Mouse (Mus musculus) spleen, embryonic (tissue): Measurements from ENCODE around the gene Setd1b.

ENCODE experiments used
- CTCF ChIA-PET: fragments of 350-600 bp; sonication (Branson Sonifier 250); formaldehyde crosslinking; loops from one replicate; lab custom pipeline; 2022; lab: Charles Lee

Setd1b gene

DNA sequence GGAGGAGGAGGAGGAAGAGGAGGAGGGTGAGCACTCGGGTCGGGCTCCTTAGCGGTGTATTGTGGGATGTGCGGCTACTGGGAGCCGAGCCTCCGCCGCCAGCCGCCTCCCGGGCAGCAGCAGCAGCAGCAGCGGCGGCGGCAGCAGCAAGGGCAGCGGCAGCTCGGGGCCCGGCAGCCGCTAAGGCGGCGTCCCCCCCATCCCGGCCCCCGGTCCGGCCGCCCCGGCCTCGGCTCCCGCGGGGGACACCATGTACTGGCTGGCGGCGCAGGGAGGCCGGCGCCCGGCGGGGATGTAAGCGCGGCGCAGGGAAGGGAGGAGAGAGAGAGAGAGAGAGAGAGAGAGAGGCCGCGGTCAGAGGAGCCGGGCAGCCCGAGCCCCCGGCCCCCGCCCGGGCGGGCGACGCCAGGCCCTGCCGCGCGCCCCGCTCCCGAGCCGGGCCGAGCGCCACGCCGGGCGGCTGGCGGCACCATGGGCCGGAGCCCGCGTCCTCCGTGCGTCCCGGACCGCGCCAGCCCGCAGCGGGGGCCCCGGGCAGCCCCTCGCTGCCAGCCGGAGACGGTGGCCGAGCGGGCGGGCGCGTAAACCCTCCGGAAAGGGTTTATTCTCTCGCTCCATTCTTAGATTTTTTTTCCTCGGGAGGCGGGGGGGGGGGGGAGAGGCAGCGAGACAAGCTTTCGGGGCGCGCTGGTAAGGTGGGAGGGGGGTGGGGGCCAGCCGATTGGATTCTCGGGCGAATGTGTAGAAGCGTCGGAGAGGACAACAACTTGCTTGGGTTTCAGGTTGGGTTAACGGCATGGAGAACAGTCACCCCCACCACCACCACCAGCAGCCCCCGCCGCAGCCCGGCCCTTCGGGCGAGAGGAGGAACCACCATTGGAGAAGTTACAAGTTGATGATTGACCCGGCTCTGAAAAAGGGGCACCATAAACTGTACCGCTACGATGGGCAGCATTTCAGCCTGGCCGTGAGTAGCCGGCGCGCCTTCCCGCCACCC, at the start of gene Setd1b:
Setd1b (plus strand) TSS at position 33 of the 997 bp plus-strand sequence.
- CTCF ChIA-PET = interaction anchor here (0.6 to 1.0 kb wide), 3 partner anchors 14 to 75 kb away, joined by 3 to 4 read pairs (median 3); no protein-coding TSS in a partner anchor

GRCm38 (mm10) chr5:123093077-123093633, 48.8 kb upstream of the Setd1b start:
- CTCF ChIA-PET = no interaction called here

DNA sequence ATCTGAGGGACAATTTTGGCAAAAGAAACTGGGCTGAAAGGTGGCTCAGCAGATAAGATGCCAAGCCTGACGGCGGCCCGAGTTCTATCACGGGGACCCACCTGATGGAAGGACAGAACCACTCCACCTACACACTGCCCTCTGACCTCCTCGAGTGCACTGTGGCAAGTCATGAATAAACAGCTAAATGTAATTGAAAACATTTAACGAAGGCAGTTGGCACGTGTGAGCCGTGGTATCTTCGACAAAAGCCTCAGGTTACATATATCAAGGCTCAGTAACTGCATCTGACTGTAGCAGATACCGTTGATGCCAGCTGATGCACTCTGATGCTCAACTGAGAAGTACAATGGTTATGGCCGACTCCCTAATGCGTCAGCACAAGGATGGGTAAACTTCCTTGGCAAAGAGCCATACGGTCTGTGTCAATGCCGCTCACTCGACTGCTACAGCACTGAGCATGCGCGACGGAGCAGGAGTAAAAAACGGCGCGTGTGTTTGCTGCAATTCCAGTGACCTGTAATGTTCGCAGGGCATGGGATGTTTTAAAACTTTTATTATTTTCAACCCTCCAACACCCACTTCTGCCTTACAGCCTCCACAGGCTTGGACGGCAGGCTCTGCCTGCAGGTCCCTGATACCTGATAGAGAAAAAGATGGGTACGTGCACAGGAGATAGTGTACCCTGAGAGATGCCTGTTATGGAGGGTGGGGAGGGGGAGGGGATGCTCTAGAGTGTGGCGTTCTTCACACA, 47.6 kb upstream of the Setd1b start:
- CTCF ChIA-PET = no interaction called here

DNA sequence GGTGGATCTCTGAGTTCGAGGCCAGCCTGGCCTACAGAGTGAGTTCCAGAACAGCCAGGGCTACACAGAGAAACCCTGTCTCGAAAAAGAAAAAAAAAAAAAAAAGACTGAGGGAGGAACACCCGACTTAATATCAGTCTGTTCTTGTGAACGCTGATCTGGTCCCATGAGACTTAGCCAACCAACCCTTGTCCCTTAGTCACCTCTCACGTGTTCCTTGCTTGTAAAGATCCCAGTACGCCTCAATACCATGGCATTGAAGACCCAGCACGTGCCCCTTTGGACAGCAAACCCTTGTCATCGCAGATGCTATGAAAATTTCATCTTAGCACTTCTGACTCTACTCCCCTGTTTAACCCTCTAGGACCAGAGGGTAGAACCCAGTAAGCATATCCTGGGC, 45.7 kb upstream of the Setd1b start:
- CTCF ChIA-PET = no interaction called here

DNA sequence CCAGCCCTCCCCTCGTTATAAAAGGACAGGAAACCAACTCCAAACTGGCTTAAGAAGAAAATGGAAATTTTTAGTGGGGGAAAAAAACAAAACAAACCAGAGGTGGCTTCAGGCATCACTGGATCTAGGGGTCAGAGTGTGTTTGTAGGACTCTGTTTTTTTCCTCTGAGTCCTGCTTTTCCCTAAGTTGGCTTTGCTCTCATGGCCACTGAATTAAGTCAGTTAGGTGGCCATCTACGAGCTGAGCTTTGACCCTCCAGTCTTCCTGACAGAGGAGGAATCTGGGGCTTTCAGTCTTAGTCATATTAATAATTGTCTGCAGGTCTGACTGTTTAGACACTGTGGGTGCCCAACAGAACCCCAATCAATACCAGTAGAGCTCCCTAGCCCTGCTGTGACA, 43.5 kb upstream of the Setd1b start:
- CTCF ChIA-PET = interaction anchor here (0.5 kb wide), 1 partner anchor 160 kb away, joined by 3 read pairs; no protein-coding TSS in a partner anchor

DNA sequence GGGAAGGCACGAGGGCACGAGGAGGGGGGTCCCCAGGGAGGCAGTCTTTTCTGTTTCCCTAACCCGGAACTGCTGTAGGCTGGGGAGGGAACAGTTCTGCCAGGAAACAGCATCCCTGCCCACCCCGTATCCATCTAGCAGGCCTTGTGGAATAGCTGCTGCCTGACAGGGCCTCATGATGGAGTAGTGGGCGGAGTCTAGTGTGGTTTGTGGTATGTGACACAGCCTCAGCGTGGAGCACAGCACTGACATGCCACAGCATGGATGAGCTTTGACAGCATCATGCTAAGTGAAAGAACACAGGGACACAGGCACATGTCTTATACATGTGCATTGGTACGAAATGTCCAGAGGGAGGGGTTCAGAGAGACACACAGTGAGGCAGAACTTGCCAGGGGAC, 39.6 kb upstream of the Setd1b start:
- CTCF ChIA-PET = interaction anchor here (1.0 kb wide), 1 partner anchor 9 kb away, joined by 3 read pairs; no protein-coding TSS in a partner anchor

- CTCF ChIA-PET = no interaction called here
Measured at GRCm38 (mm10) chr5:123103556-123103955, 38.4 kb upstream of the Setd1b start.

DNA sequence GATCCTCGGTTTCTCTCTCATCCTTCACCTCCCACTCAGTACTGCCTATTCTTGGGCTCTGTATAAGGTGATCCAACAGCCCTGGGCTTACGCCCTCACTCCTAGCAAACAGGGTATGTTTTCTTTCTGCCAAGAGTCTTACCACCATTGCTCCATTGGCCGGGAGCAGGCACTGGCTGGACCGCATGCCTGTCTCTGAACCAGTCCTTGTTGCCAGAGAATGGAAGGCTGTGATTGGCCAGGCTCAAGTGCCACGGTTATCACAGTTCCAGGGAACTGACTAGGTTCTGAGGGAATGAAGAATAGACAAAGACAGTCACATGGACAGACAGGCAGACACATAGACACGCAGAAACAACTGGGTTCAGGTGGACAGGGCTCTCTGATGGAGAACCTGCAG, 37.2 kb upstream of the Setd1b start:
- CTCF ChIA-PET = no interaction called here

GRCm38 (mm10) chr5:123109452-123110203, 32.4 kb upstream of the Setd1b start:
- CTCF ChIA-PET = no interaction called here

- CTCF ChIA-PET = interaction anchor here (0.6 to 1.1 kb wide), 4 partner anchors 23 to 1258 kb away, joined by 3 to 20 read pairs (median 3); no protein-coding TSS in a partner anchor
Measured at GRCm38 (mm10) chr5:123110296-123110721, 31.7 kb upstream of the Setd1b start.

- CTCF ChIA-PET = interaction anchor here (1.1 kb wide), 1 partner anchor 50 kb away, joined by 6 read pairs; no protein-coding TSS in a partner anchor
Measured at GRCm38 (mm10) chr5:123114109-123114508, 27.9 kb upstream of the Setd1b start.

DNA sequence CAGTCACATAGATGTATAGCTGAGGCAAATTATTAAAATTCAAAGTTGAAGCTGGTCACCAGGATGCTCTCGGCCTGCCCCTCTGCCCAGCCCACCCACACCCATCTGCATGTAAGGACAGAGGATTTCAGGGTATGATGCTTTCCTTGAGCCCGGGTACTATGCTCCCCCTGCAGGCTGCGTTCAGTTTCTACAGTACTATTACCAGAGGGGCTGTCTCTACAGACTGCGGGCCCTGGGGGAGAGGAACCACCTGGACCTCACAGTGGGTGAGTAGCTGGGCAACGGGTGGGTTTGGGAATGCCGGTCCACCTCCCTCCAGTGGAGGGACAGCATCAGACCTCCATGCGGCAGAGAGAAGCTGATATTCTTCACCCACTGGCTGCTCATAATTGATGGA, 27.1 kb upstream of the Setd1b start:
- CTCF ChIA-PET = interaction anchor here (0.6 to 2.7 kb wide), 5 partner anchors 12 to 57 kb away, joined by 3 to 15 read pairs (median 6); partner anchors contain the start of gene Rhof

DNA sequence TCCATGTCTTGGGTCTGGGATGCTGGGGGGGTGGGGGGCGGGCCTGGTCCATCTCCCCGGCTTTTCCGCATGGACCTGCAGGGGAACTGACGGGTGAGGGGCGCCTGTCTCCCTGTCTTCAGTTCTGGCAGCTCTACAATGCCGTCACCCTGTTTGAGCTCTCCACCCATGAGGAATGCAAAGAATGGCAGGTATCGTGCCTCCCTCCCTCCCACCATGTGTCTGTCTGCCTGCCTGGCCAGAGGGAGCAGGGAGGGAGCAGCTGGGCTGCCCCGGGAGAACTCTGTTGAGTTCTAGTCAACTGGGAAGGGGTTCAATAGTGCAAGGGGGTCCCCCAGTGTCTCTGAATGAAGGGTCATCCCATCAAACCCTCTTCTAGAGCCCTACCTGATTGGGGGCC, 25.9 kb upstream of the Setd1b start:
- CTCF ChIA-PET = interaction anchor here (0.7 to 2.7 kb wide), 4 partner anchors 17 to 56 kb away, joined by 6 to 15 read pairs (median 10); partner anchors contain the start of gene Rhof

DNA sequence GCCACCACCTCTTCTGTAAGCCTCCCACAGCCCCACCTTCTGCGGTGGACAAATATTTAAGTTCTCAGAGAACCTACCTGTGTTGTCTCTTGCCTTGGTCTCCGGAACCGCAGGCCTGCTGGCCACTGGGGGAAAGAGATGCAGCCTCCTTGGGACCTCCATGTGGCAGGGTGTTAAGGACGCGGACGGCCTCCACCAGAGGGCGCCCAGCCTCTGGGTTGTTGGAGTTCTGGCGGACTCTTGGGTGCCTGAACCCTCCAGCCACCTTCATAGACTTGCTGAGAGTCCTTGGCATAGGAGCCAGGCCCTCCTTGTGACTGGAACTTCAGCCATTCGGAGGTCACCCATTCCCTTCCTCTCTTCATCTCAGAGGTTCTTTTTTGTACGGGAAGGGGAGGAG, 24.7 kb upstream of the Setd1b start:
- CTCF ChIA-PET = interaction anchor here (2.7 kb wide), 1 partner anchor 16 kb away, joined by 15 read pairs; the partner anchor contains the start of gene Rhof

- CTCF ChIA-PET = no interaction called here
Measured at GRCm38 (mm10) chr5:123117773-123118172, 24.2 kb upstream of the Setd1b start.

- CTCF ChIA-PET = interaction anchor here (0.9 to 1.6 kb wide), 2 partner anchors 14 to 52 kb away, joined by 3 to 4 read pairs; partner anchors contain the start of gene Rhof
Measured at GRCm38 (mm10) chr5:123118826-123119225, 23.2 kb upstream of the Setd1b start.

- CTCF ChIA-PET = interaction anchor here (0.8 kb wide), 1 partner anchor 12 kb away, joined by 5 read pairs; the partner anchor contains the start of gene Rhof
Measured at GRCm38 (mm10) chr5:123120624-123121215, 21.3 kb upstream of the Setd1b start.

- CTCF ChIA-PET = no interaction called here
Measured at GRCm38 (mm10) chr5:123122181-123122580, 19.8 kb upstream of the Setd1b start.

GRCm38 (mm10) chr5:123125105-123125504, 16.9 kb upstream of the Setd1b start:
- CTCF ChIA-PET = no interaction called here
